Mouse (Mus musculus) urinary bladder, postnatal 0 days (tissue): ENCODE data around the gene Gpr155. TPM values are rescaled to one million over a fixed set of nuclear protein-coding genes. Genes with fewer than 3 reads are reported as not detected.

Experiments used
- polyA plus RNA-seq: library from polyadenylated mRNA; unstranded; fragments of >200 nt; fragmentation: Nextera tagmentation; extraction: Ambion mirVana; gene quantifications from 2 replicates; pipeline ENCODE4 v1.2.1, GENCODE M21; 2015

Gpr155 gene
- 1.6 and 1.9 TPM in 2 replicates for polyA plus RNA-seq

DNA sequence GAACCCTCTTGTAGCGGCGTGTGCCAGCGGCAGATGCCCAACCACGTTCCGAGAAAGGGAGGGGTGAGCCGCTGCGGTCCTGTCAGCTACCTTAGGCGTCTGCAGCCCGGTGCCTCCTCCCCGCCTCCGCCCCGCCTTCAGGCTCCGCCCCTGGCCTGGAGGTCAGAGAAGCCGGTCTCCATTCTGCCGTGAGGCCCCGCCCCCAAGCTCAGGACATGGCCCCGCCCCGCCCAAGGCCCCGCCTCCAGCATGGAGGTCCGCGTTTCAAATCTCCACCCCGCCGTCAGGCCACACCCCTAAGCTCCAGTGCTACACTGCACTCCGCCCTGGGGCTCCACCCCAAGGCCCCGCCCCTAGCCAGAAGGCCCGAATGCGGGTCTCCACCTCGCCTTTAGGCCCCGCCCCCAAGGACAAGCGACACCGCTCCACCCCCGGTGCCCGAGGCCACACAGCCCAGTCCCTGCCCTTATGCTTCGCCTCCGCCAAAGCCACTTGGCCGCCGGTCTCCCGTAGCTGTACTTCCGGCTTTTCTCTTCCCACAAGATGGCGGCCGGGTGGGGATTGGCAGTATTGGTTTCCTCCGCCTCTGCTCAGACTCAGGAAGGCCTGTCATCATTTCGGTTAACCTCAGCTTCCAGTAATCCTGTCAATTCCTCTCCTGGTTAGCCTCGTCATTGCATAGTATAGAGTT is at the start of gene Gpr155:
TSS of gene Gpr155 (minus strand) at position 217 of the 691 bp plus-strand sequence.

DNA sequence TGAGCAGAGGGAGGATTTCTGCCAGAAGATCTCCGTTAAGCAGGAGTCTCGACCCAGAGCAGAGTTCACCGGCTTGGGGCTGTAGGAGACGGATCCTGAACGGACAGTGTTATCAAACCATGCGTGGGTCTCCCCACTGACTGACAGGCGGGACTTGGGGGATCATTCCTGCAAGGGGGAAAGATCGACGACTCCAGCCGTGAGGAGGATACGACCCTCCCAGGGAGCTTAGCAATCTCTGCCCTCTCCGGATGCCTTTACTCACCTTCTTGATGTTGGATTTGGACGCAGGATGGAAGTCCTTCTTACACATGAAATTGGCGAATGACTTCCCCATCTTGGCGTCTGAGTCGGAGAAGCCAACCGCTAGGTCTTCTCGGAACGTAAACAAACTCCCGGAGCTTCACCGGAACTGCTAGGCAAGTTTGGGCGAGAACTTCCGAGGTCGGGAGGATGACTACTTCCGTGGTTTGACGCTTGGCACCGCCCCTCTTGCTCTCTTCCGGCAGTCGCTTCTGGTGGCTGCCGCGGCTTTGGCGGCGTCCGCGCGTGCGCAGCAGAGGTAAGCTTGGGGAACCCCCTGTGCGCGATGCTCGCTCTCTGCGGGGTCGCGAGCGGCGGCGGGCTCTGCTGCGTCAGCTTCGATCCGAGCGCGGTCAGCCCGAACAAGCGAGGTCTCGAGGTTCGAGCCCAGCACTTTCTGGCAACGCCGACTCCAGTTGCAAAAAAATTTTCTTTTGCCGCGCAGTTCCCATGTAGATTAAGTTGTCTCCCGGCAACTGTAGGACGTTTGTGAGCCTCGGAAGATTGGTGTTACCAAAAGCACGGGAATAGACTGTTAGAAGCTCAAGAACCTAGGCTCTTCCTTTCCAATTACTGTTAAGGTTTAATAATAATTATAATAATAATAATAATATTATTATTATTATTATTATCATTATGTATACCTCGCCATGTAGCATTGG is 73.9 kb downstream of the Gpr155 start, which contains the start of the genes Scrn3 and Cir1:
TSS of gene Scrn3 (plus strand) at position 450 of the 965 bp plus-strand sequence.
TSS of gene Cir1 (minus strand) at position 550 of the 965 bp plus-strand sequence.

Other genes with a start within 250 kb of the Gpr155 start
- 45.7 and 58.6 TPM in 2 replicates for gene Ola1, start 167.6 kb downstream of the Gpr155 start, polyA plus RNA-seq
- gene Sp9, start 114.6 kb downstream of the Gpr155 start, polyA plus RNA-seq = not detected in 2 replicates
- gene Scrn3, start 74.0 kb downstream of the Gpr155 start, polyA plus RNA-seq = 7.8 and 10.6 TPM in 2 replicates
- 16.5 and 17.9 TPM in 2 replicates for gene Cir1, start 73.9 kb downstream of the Gpr155 start, polyA plus RNA-seq
- 5.4 and 6.2 TPM in 2 replicates for gene Wipf1, start 143.2 kb upstream of the Gpr155 start, polyA plus RNA-seq
- 0.08 and 0.12 TPM in 2 replicates for gene Chrna1, start 193.8 kb upstream of the Gpr155 start, polyA plus RNA-seq